Mouse (Mus musculus) embryonic stem cell, embryonic (primary cell): ENCODE measurements around the gene 1700025C18Rik.

ENCODE experiments used
- CTCF ChIA-PET, 4 experiments: fragments of 300-600 bp in 2 of 4; fragments of 350-600 bp in 2 of 4; sonication (Branson Sonifier 250); formaldehyde crosslinking; loops; one replicate each; lab custom pipeline; 2022; ENCODE audit warnings: inconsistent platforms in 2 of 4; lab: Charles Lee
- POLR2A ChIA-PET, 4 experiments: fragments of 300-600 bp in 2 of 4; fragments of 350-600 bp in 2 of 4; sonication (Branson Sonifier 250); formaldehyde crosslinking; loops; one replicate each; lab custom pipeline; 2022; ENCODE audit warnings: antibody characterized with exemption in 4 of 4, inconsistent platforms in 1 of 4; lab: Charles Lee

Gene 1700025C18Rik

DNA sequence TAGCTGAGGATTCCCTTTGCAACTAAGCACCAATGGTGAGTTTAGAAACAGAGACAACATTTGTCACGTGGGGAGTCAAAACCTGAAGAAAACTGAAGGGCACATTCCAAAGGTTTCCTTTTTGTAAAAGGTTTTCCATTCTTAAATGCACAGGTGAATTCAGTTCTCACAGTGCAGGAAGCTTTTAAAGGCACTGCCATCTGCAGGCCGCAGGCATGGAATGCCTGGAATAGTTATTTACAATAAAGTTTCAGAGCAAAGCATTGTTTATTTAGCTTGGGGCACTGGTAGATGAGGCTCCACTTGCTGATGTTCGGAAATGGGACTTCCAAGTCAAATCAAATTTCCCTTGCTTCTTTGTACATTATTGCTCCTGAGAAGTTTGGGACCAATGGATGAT lies 58.0 kb downstream of the 1700025C18Rik start:
- CTCF ChIA-PET: interaction anchor here in 3 of 4 experiments (0.5 to 2.3 kb wide), 5 partner anchors 11 to 71 kb away, joined by 3 to 6 read pairs (median 4); no protein-coding TSS in a partner anchor
- POLR2A ChIA-PET: interaction anchor here in 3 of 4 experiments (0.5 to 2.8 kb wide), 14 partner anchors 9 to 1399 kb away, joined by 3 to 8 read pairs (median 3); partner anchors contain the start of genes Elmo2 (in 1 of the 3), Sdc4 (in 1 of the 3) and Zswim1 (in 1 of the 3)
